Mouse (Mus musculus) liver, embryonic 14.5 days (tissue): ENCODE results near the gene Ppp4r4.

Experiments used
- CTCF ChIP-seq: IDR thresholded peaks from 2 replicates; pipeline ENCODE4 v1.5.1; 2016; ENCODE audit warnings: antibody characterized with exemption, low read depth, control low read depth
- EP300 ChIP-seq: IDR thresholded peaks from 2 replicates; pipeline ENCODE4 v1.6.1; 2016; ENCODE audit warnings: antibody characterized with exemption, low read depth

GRCm38 (mm10) chr12:103659171-103659570 lies 127.1 kb downstream of the Ppp4r4 start:
- TF ChIP-seq EP300 (no peak), CTCF (no peak)
